Mouse (Mus musculus) cerebellum, adult 18-20 months (tissue): ENCODE results near the gene Aadacl4.
"Not testable (repeated sequence)": the region's sequence is repeated elsewhere in the genome, so short reads cannot be mapped to it uniquely, and the experiment has no call there.

Experiments
- DNase-seq, 2 experiments: peaks; one replicate each; pipeline ENCODE4 v3.0.0; 2021

The Aadacl4 gene

GRCm38 (mm10) chr4:144613407-144613806, at the start of gene Aadacl4:
Gene Aadacl4 (plus strand): TSS chr4:144613707.
- no peak for DNase-seq

- DNase-seq, result no peak
Observed at GRCm38 (mm10) chr4:144565034-144565433, 48.5 kb upstream of the Aadacl4 start, which contains the start of gene Gm13124. Gene Gm13124 (minus strand): TSS chr4:144565134.

DNA sequence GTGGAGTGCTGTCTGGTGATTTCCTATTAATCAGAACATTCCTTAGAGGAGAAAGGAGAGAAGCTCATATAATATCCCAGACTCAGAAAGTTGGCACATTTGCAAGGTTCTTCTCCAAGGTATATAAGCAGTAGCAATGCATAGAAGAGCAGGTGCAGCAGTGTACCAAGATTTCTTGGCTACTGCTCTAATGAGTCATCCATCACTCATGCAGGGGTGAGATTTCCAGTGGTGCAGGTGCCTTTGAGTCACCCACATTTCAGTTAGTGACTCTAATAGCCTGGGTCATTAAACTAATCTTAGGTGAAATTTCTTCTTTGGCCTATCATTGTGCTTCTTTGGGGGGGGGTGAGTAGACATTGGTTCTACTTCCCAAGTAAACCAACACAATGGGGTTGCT, 45.8 kb upstream of the Aadacl4 start:
- no peak for DNase-seq

DNA sequence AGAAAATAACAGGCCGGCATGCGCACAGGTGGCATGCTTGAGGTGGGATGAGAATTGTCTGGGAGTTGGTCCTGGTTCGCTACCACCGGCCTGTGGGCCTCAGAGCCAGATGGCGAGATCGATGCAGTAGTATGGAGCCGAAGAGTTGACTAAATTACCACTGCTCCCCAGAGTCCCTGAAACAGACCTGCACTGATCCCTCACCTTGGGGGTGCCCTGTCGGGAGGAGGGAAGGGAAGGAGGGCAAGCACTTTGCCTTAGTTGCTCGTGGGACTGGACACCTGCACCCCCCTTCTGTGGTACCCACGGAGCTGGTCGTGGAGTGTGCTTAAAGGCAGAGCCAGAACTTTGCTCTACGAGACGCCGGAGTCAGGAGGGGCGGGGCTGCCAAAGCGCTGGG, 27.3 kb upstream of the Aadacl4 start:
- DNase-seq, result not testable (repeated sequence)

GRCm38 (mm10) chr4:144592790-144593189, 20.7 kb upstream of the Aadacl4 start:
- no peak for DNase-seq

DNA sequence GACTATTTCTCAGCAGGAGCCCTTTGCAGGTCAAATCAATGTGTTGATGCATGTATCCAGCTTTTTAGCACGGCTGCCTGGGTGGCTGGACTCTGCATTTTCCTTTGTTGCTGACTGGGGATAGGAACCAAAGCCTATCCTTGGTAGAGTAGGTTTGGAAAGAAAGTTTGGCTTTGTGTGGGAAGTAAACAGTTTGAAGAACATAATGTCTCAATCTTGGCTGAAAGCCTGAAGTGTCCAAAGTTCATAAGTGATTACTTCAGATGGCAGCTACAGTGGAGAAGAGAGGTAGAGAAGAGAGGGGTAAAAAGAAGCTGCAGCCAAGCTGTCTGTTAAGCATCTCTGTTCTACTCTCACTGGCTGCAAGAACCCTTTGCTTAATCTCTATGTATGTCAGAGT, 1.1 kb downstream of the Aadacl4 start:
- DNase-seq, result no peak

DNA sequence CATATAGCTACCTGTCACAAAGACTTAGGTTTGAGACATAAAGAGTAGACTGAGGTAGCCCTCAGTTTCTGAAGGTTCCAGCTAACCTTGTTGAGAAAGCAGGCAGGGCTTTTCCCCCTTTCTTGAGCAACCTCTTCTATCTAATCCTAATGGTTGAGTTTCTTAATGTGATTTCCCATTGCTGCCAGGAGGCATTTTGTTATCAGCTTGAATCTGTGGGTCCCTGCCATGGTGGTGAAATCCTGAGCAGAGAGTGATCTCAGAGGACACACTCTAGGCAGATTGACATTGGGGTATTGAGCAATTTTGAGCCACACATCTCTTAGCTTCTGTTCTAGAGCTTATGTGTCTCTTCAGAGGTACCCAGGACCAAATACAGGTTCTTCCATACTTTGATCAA, 24.8 kb downstream of the Aadacl4 start:
- DNase-seq, result no peak
